Mouse (Mus musculus): ENCODE data around the gene Foxa1.

GRCm38 (mm10) chr12:57571773-57572172 lies 25.1 kb upstream of the Foxa1 start:
- no peak for TF ChIP-seq CTCF (IDR thresholded peaks at IDR 0.05; ENCODE audit: extremely low read depth, insufficient read length, insufficient replicate concordance, low read depth, low read length)
- no peak for TF ChIP-seq POLR2A (IDR thresholded peaks at IDR 0.05; ENCODE audit: low read depth, low read length)
